Mouse (Mus musculus): Measurements from ENCODE around the gene Efemp2. TPM values are rescaled to one million over a fixed set of nuclear protein-coding genes. Genes with fewer than 3 reads are reported as not detected.

Gene Efemp2
- total and polyA plus RNA-seq, 3 experiments = 10.4 to 17.7 TPM; not detected in 1

- peak; percentile 98 for DNase-seq (ENCODE audit: low read depth, low spot score)
- H3K9me3 ChIP-seq (replicated peaks; ENCODE audit: insufficient read depth, low read length) = no peaks in the 10 kb centered on the region
- peak within 1 kb of the TSS; percentile 96 for H3K9ac ChIP-seq (ENCODE audit: control insufficient read depth, low read depth, low read length, poor library complexity, severe bottlenecking)
- no peaks in the 10 kb centered on the region for H3K27me3 ChIP-seq (ENCODE audit: control insufficient read depth in 1 of 2, insufficient read depth in 2 of 2, low read length in 2 of 2)
- peaks cover 0 to 13% of the 10 kb centered on the region in 2 experiments; a peak in 1 of 4 replicates for H3K4me1 ChIP-seq (ENCODE audit: control insufficient read depth in 1 of 2, insufficient read depth in 2 of 2, low read length in 2 of 2)
- peak within 1 kb of the TSS; percentile 94 to 100 for H3K4me3 ChIP-seq (ENCODE audit: control insufficient read depth in 1 of 2, insufficient read depth in 1 of 2, low read depth in 2 of 2, low read length in 2 of 2)
- 0 out of 2 replicates have a peak, but pooled peaks have one; percentile 82 for TF ChIP-seq UBTF (IDR thresholded peaks at IDR 0.05; ENCODE audit: borderline replicate concordance, insufficient read depth, low read depth, low read length)
- peak; percentile 18 for TF ChIP-seq NELFE (IDR thresholded peaks at IDR 0.05; ENCODE audit: low read depth, low read length)
- TF ChIP-seq ELF1 (IDR thresholded peaks at IDR 0.05; ENCODE audit: low read depth, low read length) = peak; percentile 59
- TF ChIP-seq EP300 (IDR thresholded peaks at IDR 0.05; ENCODE audit: low read depth in 1 of 2, low read length in 2 of 2) = peak in 1 of 2 experiments; percentile 4; a peak in 1 of 4 replicates
- no peak for TF ChIP-seq MAFK (IDR thresholded peaks at IDR 0.05; ENCODE audit: borderline replicate concordance, low read depth, low read length)
- peak; percentile 75 for TF ChIP-seq SIN3A (IDR thresholded peaks at IDR 0.05; ENCODE audit: low read length)
- TF ChIP-seq MAX (IDR thresholded peaks at IDR 0.05; ENCODE audit: low read length) = peak; percentile 27
- no peak for TF ChIP-seq BHLHE40 (IDR thresholded peaks at IDR 0.05; ENCODE audit: borderline replicate concordance, low read depth, low read length)
- TF ChIP-seq USF1 (IDR thresholded peaks at IDR 0.05; ENCODE audit: low read depth, low read length) = peak; percentile 50; the same call in 1 of the 2 replicates
- no peak for TF ChIP-seq USF2 (IDR thresholded peaks at IDR 0.05; ENCODE audit: borderline replicate concordance in 1 of 2, insufficient read depth in 1 of 2, low read depth in 1 of 2, low read length in 2 of 2)
- peak; percentile 76 for TF ChIP-seq HCFC1 (IDR thresholded peaks at IDR 0.05; ENCODE audit: low read depth, low read length)
- TF ChIP-seq POLR2AphosphoS2 (IDR thresholded peaks at IDR 0.05; ENCODE audit: low read length) = no peak
- TF ChIP-seq NRF1 (IDR thresholded peaks at IDR 0.05; ENCODE audit: insufficient read depth, low read depth, low read length, poor library complexity, severe bottlenecking) = peak; percentile 31; the same call in 1 of the 2 replicates
- TF ChIP-seq POLR2A (IDR thresholded peaks at IDR 0.05; ENCODE audit: control insufficient read depth in 1 of 2, insufficient read depth in 1 of 2, low read depth in 1 of 2, low read length in 2 of 2, poor library complexity in 1 of 2) = peak in 1 of 2 experiments; percentile 68; a peak in 3 of 4 replicates
- peak; percentile 79; the same call in 1 of the 2 replicates for TF ChIP-seq MAZ (IDR thresholded peaks at IDR 0.05; ENCODE audit: low read depth, low read length)
- TF ChIP-seq MXI1 (IDR thresholded peaks at IDR 0.05; ENCODE audit: low read depth, low read length) = peak; percentile 33; the same call in 1 of the 2 replicates
- peaks cover 24% of the 10 kb centered on the region for H3K79me2 ChIP-seq (ENCODE audit: control insufficient read depth, insufficient read depth, low read length, poor library complexity)
- peaks cover 0 to 2% of the 10 kb centered on the region in 2 experiments; a peak in 2 of 4 replicates for H3K36me3 ChIP-seq (ENCODE audit: control insufficient read depth in 1 of 2, insufficient read depth in 2 of 2, low read length in 2 of 2)
- H3K27ac ChIP-seq (ENCODE audit: control insufficient read depth, low read depth, low read length) = peak within 1 kb of the TSS; percentile 84
Observed at GRCm38 (mm10) chr19:5424782-5425741, 48.7 kb upstream of the Efemp2 start, which contains the start of the genes Drap1 and AI837181. Gene Drap1 (minus strand): TSS chr19:5424979. Gene AI837181 (plus strand): TSS chr19:5425144.
